Mouse (Mus musculus): ENCODE results near the gene Rfx8. TPM values are rescaled to one million over a fixed set of nuclear protein-coding genes. Genes with fewer than 3 reads are reported as not detected.

Rfx8 gene
- polyA plus RNA-seq, 1 experiment = 0.02 TPM

DNA sequence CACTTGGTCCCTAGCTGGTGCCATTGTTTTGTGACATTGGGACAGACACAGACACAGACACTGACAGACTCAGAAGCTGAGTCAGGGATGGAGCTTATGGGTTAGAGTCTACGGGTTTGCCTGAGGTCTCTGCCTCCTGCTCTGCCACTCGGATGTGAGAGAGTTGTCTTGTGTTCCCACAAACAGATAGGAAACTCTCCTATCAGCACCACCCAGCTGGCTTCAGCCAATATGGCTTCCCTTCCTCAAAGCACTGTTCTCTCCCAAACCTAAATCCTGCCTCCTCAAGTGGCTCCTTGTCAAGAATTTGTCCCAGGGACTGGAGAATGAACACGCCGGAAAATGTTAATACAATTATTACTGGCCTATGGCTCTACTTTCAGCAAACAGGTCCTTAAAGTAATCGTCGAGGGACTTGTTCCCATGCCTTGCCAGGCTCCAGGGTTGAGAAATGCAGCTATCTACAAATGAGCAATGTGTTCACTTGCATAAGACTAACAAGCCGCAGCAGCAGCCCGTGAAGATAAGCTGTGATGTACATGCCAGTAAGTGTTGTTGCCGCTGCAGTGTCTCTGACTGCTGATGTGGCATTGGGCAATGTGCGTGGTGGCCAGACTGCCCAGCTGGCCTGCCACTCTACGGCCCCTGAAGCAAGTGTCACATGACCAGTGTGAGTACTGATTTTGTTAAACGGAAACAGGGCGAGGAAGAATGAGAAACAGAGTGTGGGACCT lies 33.6 kb upstream of the Rfx8 start:
- Histone ChIP-seq H3K79me2 (ENCODE audit: control insufficient read depth, insufficient read depth) (no peaks in the 10 kb centered on the region), H3K79me3 (ENCODE audit: low read depth) (no peaks in the 10 kb centered on the region), H3K36me3 (ENCODE audit: control insufficient read depth, insufficient read depth) (no peaks in the 10 kb centered on the region), H3K27me3 (ENCODE audit: control insufficient read depth, insufficient read depth, insufficient read length) (no peaks in the 10 kb centered on the region), H3K4me3 (ENCODE audit: insufficient read depth, poor library complexity, severe bottlenecking) (no peak overlapping the region), H3ac (ENCODE audit: control insufficient read depth, insufficient read length, low read depth) (no peak overlapping the region)
- TF ChIP-seq CEBPB (IDR thresholded peaks at IDR 0.05; ENCODE audit: low read depth) = peak; percentile 48
- peak; percentile 84 for TF ChIP-seq MYOD1 (IDR thresholded peaks at IDR 0.05; ENCODE audit: control insufficient read depth, insufficient read length, low read depth)
- no peak for TF ChIP-seq FOSL1 (IDR thresholded peaks at IDR 0.05; ENCODE audit: insufficient read depth, low read length, poor library complexity, severe bottlenecking)
- TF ChIP-seq CTCF (IDR thresholded peaks at IDR 0.05; ENCODE audit: control insufficient read depth, insufficient read depth, insufficient read length) = no peak
- no peak for TF ChIP-seq MYOG (IDR thresholded peaks at IDR 0.05; ENCODE audit: control insufficient read depth, extremely low read depth, insufficient read length)
- no peak for TF ChIP-seq MAX (IDR thresholded peaks at IDR 0.05)
- TF ChIP-seq USF1 (IDR thresholded peaks at IDR 0.05; ENCODE audit: low read depth) = peak; percentile 82

- Histone ChIP-seq H3K36me3 (ENCODE audit: control insufficient read depth, insufficient read depth) (no peaks in the 10 kb centered on the region), H3K27me3 (ENCODE audit: control insufficient read depth, insufficient read depth, insufficient read length) (no peaks in the 10 kb centered on the region), H3K79me3 (ENCODE audit: low read depth) (no peaks in the 10 kb centered on the region), H3K79me2 (ENCODE audit: control insufficient read depth, insufficient read depth) (no peaks in the 10 kb centered on the region), H3K4me3 (ENCODE audit: insufficient read depth, poor library complexity, severe bottlenecking) (no peak overlapping the region), H3ac (ENCODE audit: control insufficient read depth, insufficient read length, low read depth) (no peak overlapping the region)
- no peak for TF ChIP-seq MAX (IDR thresholded peaks at IDR 0.05)
- no peak for TF ChIP-seq CEBPB (IDR thresholded peaks at IDR 0.05; ENCODE audit: low read depth)
- peak; percentile 68 for TF ChIP-seq MYOD1 (IDR thresholded peaks at IDR 0.05; ENCODE audit: control insufficient read depth, insufficient read length, low read depth)
- peak; percentile 55 for TF ChIP-seq USF1 (IDR thresholded peaks at IDR 0.05; ENCODE audit: low read depth)
Measured at GRCm38 (mm10) chr1:39751537-39751936, 30.7 kb upstream of the Rfx8 start.

- Histone ChIP-seq H3K79me3 (ENCODE audit: low read depth) (no peaks in the 10 kb centered on the region), H3ac (ENCODE audit: control insufficient read depth, insufficient read length, low read depth) (no peak overlapping the region), H3K36me3 (ENCODE audit: control insufficient read depth, insufficient read depth) (no peaks in the 10 kb centered on the region), H3K79me2 (ENCODE audit: control insufficient read depth, insufficient read depth) (no peaks in the 10 kb centered on the region), H3K27me3 (ENCODE audit: control insufficient read depth, insufficient read depth, insufficient read length) (no peaks in the 10 kb centered on the region), H3K4me3 (ENCODE audit: insufficient read depth, poor library complexity, severe bottlenecking) (no peak overlapping the region)
- TF ChIP-seq USF1 (IDR thresholded peaks at IDR 0.05; ENCODE audit: low read depth) (no peak), MYOD1 (IDR thresholded peaks at IDR 0.05; ENCODE audit: control insufficient read depth, insufficient read length, low read depth) (peak; percentile 50)
Measured at GRCm38 (mm10) chr1:39749664-39750063, 28.9 kb upstream of the Rfx8 start.

- Histone ChIP-seq H3K27me3 (ENCODE audit: control insufficient read depth, insufficient read depth, insufficient read length) (no peaks in the 10 kb centered on the region), H3K79me2 (ENCODE audit: control insufficient read depth, insufficient read depth) (no peaks in the 10 kb centered on the region), H3ac (ENCODE audit: control insufficient read depth, insufficient read length, low read depth) (no peak overlapping the region), H3K4me3 (ENCODE audit: insufficient read depth, poor library complexity, severe bottlenecking) (no peak overlapping the region), H3K79me3 (ENCODE audit: low read depth) (no peaks in the 10 kb centered on the region), H3K36me3 (ENCODE audit: control insufficient read depth, insufficient read depth) (no peaks in the 10 kb centered on the region)
- TF ChIP-seq MAX (IDR thresholded peaks at IDR 0.05) (no peak), CTCF (IDR thresholded peaks at IDR 0.05; ENCODE audit: control insufficient read depth, insufficient read depth, insufficient read length) (no peak), MYOD1 (IDR thresholded peaks at IDR 0.05; ENCODE audit: control insufficient read depth, insufficient read length, low read depth) (no peak), FOSL1 (IDR thresholded peaks at IDR 0.05; ENCODE audit: insufficient read depth, low read length, poor library complexity, severe bottlenecking) (no peak), CEBPB (IDR thresholded peaks at IDR 0.05; ENCODE audit: low read depth) (no peak), USF1 (IDR thresholded peaks at IDR 0.05; ENCODE audit: low read depth) (no peak), MYOG (IDR thresholded peaks at IDR 0.05; ENCODE audit: control insufficient read depth, extremely low read depth, insufficient read length) (no peak)
Measured at GRCm38 (mm10) chr1:39749214-39749613, 28.4 kb upstream of the Rfx8 start.

DNA sequence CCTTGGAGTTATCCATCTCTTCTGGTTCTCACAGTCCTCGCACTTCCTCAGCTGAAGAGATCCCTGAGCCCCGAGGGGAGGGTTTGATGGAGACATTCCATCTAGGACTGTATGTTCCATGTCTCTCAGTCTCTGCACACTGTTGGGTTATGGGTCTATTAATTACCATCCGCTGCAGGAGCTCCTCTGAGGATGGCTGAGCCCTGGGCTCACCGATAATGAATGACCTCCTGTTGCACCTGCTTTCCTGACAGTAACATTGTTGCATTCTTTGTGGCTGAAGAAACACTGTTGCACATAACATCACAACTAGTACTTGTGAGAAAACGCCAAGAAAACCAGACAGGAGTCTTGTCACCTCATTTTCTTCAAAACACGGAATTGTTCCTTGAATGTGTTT lies 27.9 kb upstream of the Rfx8 start:
- Histone ChIP-seq H3K79me3 (ENCODE audit: low read depth) (no peaks in the 10 kb centered on the region), H3K4me3 (ENCODE audit: insufficient read depth, poor library complexity, severe bottlenecking) (no peak overlapping the region), H3ac (ENCODE audit: control insufficient read depth, insufficient read length, low read depth) (no peak overlapping the region), H3K36me3 (ENCODE audit: control insufficient read depth, insufficient read depth) (no peaks in the 10 kb centered on the region), H3K79me2 (ENCODE audit: control insufficient read depth, insufficient read depth) (no peaks in the 10 kb centered on the region), H3K27me3 (ENCODE audit: control insufficient read depth, insufficient read depth, insufficient read length) (no peaks in the 10 kb centered on the region)
- no peak for TF ChIP-seq CTCF (IDR thresholded peaks at IDR 0.05; ENCODE audit: control insufficient read depth, insufficient read depth, insufficient read length)
- TF ChIP-seq MYOD1 (IDR thresholded peaks at IDR 0.05; ENCODE audit: control insufficient read depth, insufficient read length, low read depth) = no peak
- TF ChIP-seq MYOG (IDR thresholded peaks at IDR 0.05; ENCODE audit: control insufficient read depth, extremely low read depth, insufficient read length) = no peak

GRCm38 (mm10) chr1:39746464-39746863 lies 25.7 kb upstream of the Rfx8 start:
- H3K27me3 ChIP-seq (ENCODE audit: control insufficient read depth, insufficient read depth, insufficient read length) = no peaks in the 10 kb centered on the region
- H3K4me3 ChIP-seq (ENCODE audit: insufficient read depth, poor library complexity, severe bottlenecking) = no peak overlapping the region
- no peak overlapping the region for H3ac ChIP-seq (ENCODE audit: control insufficient read depth, insufficient read length, low read depth)
- H3K79me3 ChIP-seq (ENCODE audit: low read depth) = no peaks in the 10 kb centered on the region
- no peaks in the 10 kb centered on the region for H3K79me2 ChIP-seq (ENCODE audit: control insufficient read depth, insufficient read depth)
- H3K36me3 ChIP-seq (ENCODE audit: control insufficient read depth, insufficient read depth) = no peaks in the 10 kb centered on the region
- TF ChIP-seq MYOD1 (IDR thresholded peaks at IDR 0.05; ENCODE audit: control insufficient read depth, insufficient read length, low read depth) (peak; percentile 89), MYOG (IDR thresholded peaks at IDR 0.05; ENCODE audit: control insufficient read depth, extremely low read depth, insufficient read length) (no peak)
